In genomic region chr3:28408859-28409459, GRCm38 (mm10) we compare ENCODE assay signal across 7 mouse cellular contexts.
A peak's percentile ranks its signal among the peaks of the same experiment; 100 is the strongest.
DNase-seq lines count a peak whose midpoint lies in the region; ATAC-seq and TF ChIP-seq lines count a peak whose summit lies in the region.

No protein-coding gene starts in this region.

- peak; percentile 93 for ATAC-seq in embryonic facial prominence, embryonic 12.5 days (ENCODE audit: insufficient number of reproducible peaks, insufficient read depth, low FRiP score, low TSS enrichment)

- H3K27ac ChIP-seq in embryonic facial prominence, embryonic 12.5 days, result 0 out of 2 replicates have a peak overlapping the region, but pooled peaks have one; percentile 31
- peak overlapping the region; percentile 52; the same call in 1 of the 2 replicates for H3K27ac ChIP-seq in midbrain, embryonic 10.5 days (replicated peaks)
- 0 out of 2 replicates have a peak overlapping the region, but pooled peaks have one; percentile 15 for H3K27ac ChIP-seq in small intestine, adult 2 months (ENCODE audit: insufficient read depth, low read depth, low read length)

- peak overlapping the region; percentile 9; the same call in 1 of the 2 replicates for H3K4me2 ChIP-seq in embryonic facial prominence, embryonic 12.5 days (replicated peaks)

- H3K36me3 ChIP-seq in embryonic facial prominence, embryonic 12.5 days, result no peaks in the 10 kb centered on the region
- no peaks in the 10 kb centered on the region for H3K36me3 ChIP-seq in midbrain, embryonic 10.5 days
- no peaks in the 10 kb centered on the region for H3K36me3 ChIP-seq in small intestine, adult 2 months (ENCODE audit: control insufficient read depth, insufficient read depth, low read length)

- H3K9ac ChIP-seq in embryonic facial prominence, embryonic 12.5 days, result no peak overlapping the region

- no peak for TF ChIP-seq POLR2A in small intestine, adult 2 months (IDR thresholded peaks at IDR 0.05; ENCODE audit: low read depth, low read length)

- H3K4me1 ChIP-seq in embryonic facial prominence, embryonic 12.5 days, result no peaks in the 10 kb centered on the region
- H3K4me1 ChIP-seq in midbrain, embryonic 10.5 days, result peaks cover 9% of the 10 kb centered on the region
- no peaks in the 10 kb centered on the region for H3K4me1 ChIP-seq in small intestine, adult 2 months (ENCODE audit: control insufficient read depth, insufficient read depth, insufficient read length, low read length)

- no peaks in the 10 kb centered on the region for H3K9me3 ChIP-seq in embryonic facial prominence, embryonic 12.5 days
- H3K9me3 ChIP-seq in midbrain, embryonic 10.5 days (replicated peaks), result no peaks in the 10 kb centered on the region

- H3K27me3 ChIP-seq in embryonic facial prominence, embryonic 12.5 days, result no peaks in the 10 kb centered on the region
- no peaks in the 10 kb centered on the region for H3K27me3 ChIP-seq in midbrain, embryonic 10.5 days (ENCODE audit: low read depth, poor library complexity, severe bottlenecking)
- no peaks in the 10 kb centered on the region for H3K27me3 ChIP-seq in small intestine, adult 2 months (ENCODE audit: control insufficient read depth, insufficient read depth, low read length)

- WGBS in embryonic facial prominence, embryonic 12.5 days, result 28% methylated on average over 12 of the region's 12 CpGs
- 56% methylated on average over 12 of the region's 12 CpGs for WGBS in midbrain, embryonic 10.5 days
- 74% methylated on average over 12 of the region's 12 CpGs for WGBS in small intestine, adult 2 months

- DNase-seq in brain, embryonic 18.5 days (ENCODE audit: low read depth, low spot score), result peak; percentile 57
- peak; percentile 53 for DNase-seq in heart, adult 8-10 months (ENCODE audit: low spot score)
- DNase-seq in kidney, adult 18-20 months, result peak; percentile 15
- peak; percentile 87 for DNase-seq in left cerebral cortex, postnatal 4 days
- peak; percentile 42 for DNase-seq in midbrain, embryonic 10.5 days (ENCODE audit: low spot score)

- no peak for TF ChIP-seq CTCF in small intestine, adult 2 months (IDR thresholded peaks at IDR 0.05; ENCODE audit: extremely low read depth, insufficient read length, insufficient replicate concordance, low read depth, low read length)

- no peak overlapping the region for H3K4me3 ChIP-seq in embryonic facial prominence, embryonic 12.5 days
- no peak overlapping the region for H3K4me3 ChIP-seq in midbrain, embryonic 10.5 days
- no peak overlapping the region for H3K4me3 ChIP-seq in small intestine, adult 2 months (ENCODE audit: low read depth, low read length)

- intact Hi-C loops in left cerebral cortex, postnatal 4 days (cut with DNase I), result no loop called here

Comparison
In these comparisons a context has a peak if more than half of its experiments do, and no peak if none do; other contexts are left out.
1. DNase-seq: peak in every context shown above with its lines; median percentile 87 in left cerebral cortex, postnatal 4 days; 57 in brain, embryonic 18.5 days; 53 in heart, adult 8-10 months; 42 in midbrain, embryonic 10.5 days; 15 in kidney, adult 18-20 months.